Mouse (Mus musculus) hematopoietic stem cell, adult 5-6 weeks (primary cell): Measurements from ENCODE around the gene Krt81. TPM values are rescaled to one million over a fixed set of nuclear protein-coding genes. Genes with fewer than 3 reads are reported as not detected.

ENCODE experiments used
- ATAC-seq, 2 experiments: fragments of 125-278 bp in 1 of 2; replicated peaks in 1 of 2; 2 replicates each; pipeline ENCODE4 v1.8.0; 2016 to 2017; ENCODE audit warnings: inconsistent platforms in 2 of 2, mild to moderate bottlenecking in 2 of 2, moderate number of reproducible peaks in 2 of 2, low read depth in 1 of 2, moderate TSS enrichment in 1 of 2; ENCODE audit not compliant: low FRiP score in 2 of 2, poor library complexity in 2 of 2, severe bottlenecking in 2 of 2, insufficient read depth in 1 of 2, low TSS enrichment in 1 of 2
- total RNA-seq: library from RNA; stranded (forward); fragments of 172-1452, 232-1000 nt; gene quantifications from 2 replicates; pipeline ENCODE4 v1.2.3, GENCODE M21; 2017

The Krt81 gene
- total RNA-seq, 1 experiment from 2014 or later, result not detected

- ATAC-seq, result no peak
Observed at GRCm38 (mm10) chr15:101459283-101459682, 4.3 kb downstream of the Krt81 start.

DNA sequence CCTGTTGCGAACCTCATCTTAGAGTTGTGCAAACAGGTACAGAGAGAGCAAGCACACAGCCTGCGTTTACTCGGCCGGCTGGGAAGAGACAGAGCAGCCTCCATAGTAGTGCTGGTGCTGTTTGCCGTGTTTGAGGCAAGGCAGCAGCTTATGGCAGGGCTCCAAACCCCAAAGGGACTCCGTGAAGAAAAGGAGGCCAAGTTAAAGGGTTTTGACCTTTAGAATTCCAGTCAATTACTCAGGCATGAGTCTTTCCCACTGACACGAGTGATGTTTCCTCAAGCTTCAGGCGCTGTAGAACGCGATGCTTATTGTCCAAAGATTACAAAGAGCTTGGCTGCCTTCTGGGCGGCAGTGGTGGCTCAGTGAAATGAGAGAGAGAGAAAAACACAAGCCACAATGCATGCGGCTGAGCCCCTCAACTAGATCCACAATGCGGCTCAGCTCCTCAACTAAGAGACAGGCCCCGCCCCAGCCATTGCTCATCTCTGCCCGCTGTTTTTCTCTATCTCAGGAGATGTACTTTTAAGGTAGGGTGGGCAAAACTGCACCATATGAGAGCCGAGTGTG is 5.1 kb downstream of the Krt81 start:
- no peak for ATAC-seq

DNA sequence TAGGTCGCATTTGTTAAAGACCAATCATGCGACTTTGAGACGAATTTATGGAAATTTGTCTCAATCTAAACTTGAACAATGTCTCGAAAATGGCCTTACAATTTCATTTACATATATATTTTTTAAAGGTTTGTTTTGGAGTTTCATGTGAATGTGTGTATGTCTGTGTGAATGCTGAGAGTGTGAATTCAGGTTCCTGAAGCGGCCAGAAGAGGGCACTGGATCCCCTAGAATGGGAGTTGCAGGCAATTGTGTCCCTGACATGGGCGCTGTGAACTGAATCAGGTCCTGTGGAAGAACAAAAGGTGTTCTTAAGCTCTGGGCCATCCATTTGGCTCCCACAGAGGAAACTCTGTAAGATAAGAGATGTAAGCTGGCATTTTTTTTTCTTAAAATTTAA is 7.7 kb downstream of the Krt81 start:
- ATAC-seq, result no peak

- no peak for ATAC-seq
Observed at GRCm38 (mm10) chr15:101455292-101455691, 8.3 kb downstream of the Krt81 start.

DNA sequence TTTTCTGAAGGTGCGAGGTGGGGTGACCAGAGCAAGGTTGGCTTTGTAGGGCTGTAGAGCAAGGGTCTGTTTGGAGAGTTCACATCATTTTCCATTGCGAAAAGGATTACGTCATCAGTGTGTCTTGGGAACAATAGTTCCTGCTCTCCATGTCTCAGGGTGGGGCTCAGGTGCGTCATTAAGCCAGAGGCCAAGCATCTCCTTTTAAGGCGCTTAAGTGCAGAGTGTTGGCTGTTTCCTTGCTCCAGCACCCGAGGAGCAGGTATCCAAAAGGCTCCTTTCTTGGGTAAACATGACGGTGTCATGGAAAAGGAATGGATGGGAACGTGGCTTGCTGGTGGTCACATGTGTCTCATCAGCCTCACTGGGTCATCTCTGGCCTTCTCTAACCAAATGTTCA is 8.8 kb downstream of the Krt81 start:
- no peak for ATAC-seq

DNA sequence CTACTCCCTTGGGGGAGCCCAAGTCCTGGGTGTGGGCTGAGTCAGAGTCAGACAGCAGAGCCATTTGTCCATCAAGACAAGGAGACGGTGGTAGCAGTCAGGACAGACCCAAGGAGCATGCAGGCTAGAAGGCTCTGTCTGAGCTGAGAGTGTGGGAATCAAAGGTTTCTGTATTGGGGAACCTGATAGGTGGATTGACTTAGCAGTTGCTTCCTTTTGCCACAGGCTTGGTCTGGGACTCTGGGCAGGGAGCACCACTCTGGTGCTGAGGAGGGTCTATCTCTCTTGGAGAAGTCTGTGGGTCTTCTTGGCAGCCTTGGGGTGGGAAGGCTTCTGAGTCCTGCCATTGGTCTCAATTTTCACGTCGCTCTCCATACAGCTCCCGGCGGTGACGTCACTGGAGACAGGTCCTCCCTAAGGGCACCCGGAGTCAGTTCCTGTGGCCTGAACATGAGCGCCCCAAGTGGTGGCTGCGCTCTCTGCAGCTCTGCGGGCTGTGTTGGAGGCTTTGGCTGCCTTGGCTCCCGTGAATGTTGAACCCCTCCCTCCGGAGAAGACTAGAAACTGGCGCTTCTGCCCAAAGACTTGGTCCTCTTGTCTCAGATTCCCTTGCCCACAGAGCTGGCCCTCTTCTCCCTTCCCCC is 10.3 kb downstream of the Krt81 start:
- peak; percentile 85 to 92 for ATAC-seq

GRCm38 (mm10) chr15:101447444-101447843 is 16.1 kb downstream of the Krt81 start, which contains the start of gene Krt88:
Krt88 (plus strand) TSS chr15:101447744.
- no peak for ATAC-seq

DNA sequence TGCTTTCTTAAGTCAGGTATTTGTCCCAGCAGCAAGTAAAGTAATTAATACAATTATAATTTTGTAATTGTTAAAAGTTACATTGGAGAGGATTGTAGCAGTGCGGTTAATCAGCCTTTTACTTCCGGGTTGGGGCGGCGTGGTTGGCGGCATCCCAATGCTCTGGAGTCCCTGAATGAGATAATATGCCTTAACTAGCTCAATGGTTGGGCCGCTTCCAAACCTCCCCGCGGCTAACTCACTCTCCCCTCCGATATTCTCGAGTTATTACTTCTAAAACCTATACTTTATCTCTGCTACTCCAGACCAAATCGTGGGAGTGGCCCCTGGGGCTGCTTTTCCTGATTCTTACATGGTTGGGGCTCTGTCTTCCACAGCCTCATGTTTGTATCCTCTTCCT is 17.0 kb downstream of the Krt81 start:
- ATAC-seq, result no peak

- no peak for ATAC-seq
Observed at GRCm38 (mm10) chr15:101440837-101441236, 22.7 kb downstream of the Krt81 start.

DNA sequence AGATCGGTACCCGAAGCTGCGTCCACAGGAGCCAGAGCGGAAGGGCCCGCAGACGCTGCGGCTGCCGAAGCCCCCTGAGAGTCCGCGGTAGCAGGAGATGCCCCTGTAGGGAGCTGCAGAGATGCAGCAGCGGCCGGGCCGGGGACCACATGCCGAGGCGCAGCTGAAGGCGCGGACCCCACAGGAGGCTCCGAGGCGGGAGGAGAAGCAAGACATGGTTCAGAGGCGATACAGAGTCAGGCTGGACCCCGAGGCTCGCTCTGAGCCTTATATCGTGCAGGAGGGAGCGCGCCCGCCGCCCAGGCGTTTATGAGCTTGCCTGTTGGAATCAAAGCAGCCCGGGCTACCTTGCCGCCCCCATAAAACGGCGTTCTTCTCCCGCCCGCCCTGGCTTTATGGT is 25.0 kb downstream of the Krt81 start, which contains the start of gene Krt87:
Gene Krt87, minus strand, starts transcription at position 250 of the 400 bp plus-strand sequence.
- no peak for ATAC-seq

- ATAC-seq, result 0 out of 4 replicates have a peak, but pooled peaks of 1 of the 2 experiments have one; percentile 22
Observed at GRCm38 (mm10) chr15:101436611-101437010, 26.9 kb downstream of the Krt81 start.

- no peak for ATAC-seq
Observed at GRCm38 (mm10) chr15:101424914-101425313, 38.6 kb downstream of the Krt81 start.

- no peak for ATAC-seq
Observed at GRCm38 (mm10) chr15:101420903-101421302, 42.6 kb downstream of the Krt81 start.

DNA sequence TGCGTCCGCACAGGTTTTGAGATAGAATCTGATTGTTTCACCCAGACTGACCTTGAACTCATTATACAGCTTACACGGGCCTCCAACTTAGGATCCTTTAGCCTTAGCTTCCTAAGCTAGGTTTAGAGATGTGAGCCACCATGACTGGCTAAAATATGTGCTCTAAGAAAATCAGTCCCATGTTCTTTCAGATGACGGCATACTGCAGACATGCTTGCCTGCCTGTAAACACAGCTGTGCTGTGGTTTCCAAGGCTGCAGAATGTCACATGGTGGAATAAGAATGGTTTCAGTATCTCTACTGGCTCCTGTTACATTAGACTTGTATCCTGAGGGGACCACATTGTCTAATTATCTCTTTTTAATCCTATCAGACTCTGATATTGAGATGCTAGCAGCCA is 44.6 kb downstream of the Krt81 start:
- no peak for ATAC-seq

DNA sequence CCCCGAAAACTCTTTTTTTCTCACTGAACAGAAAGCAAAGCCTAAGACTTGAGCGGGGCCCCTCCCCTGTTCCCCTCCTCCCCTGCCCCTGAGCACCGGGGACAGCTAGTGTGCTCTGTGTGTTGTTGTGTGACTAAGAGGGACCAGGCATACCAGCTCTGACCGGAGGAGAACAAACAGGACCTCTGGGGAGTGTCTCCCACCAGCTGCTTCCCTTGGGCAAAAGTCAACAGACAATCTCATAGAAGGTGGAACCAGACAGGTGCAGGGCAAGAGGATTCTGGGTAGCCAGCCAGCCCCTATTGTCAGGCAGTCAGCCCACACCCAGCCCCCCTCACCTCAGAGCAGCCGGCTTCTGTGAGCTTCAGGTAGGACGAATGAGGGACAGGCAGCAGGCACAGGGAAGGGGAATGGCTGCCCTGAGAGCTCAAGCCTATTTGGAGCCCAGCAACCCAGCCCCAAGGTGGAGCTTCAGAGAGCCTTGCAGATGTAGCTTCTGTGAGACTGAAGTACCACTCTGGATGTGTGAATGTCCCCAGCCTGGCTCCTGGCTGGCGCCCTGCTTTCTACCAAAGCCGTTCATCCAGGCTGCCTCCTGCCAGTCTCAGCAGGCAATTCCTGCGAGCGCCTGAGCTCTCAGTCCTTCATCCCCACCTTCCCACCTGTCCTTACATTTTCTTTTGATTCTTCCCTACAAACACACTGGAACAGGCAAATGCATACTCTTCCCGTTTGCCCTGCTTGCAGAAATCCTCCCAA is 48.6 kb downstream of the Krt81 start:
- no peak for ATAC-seq

DNA sequence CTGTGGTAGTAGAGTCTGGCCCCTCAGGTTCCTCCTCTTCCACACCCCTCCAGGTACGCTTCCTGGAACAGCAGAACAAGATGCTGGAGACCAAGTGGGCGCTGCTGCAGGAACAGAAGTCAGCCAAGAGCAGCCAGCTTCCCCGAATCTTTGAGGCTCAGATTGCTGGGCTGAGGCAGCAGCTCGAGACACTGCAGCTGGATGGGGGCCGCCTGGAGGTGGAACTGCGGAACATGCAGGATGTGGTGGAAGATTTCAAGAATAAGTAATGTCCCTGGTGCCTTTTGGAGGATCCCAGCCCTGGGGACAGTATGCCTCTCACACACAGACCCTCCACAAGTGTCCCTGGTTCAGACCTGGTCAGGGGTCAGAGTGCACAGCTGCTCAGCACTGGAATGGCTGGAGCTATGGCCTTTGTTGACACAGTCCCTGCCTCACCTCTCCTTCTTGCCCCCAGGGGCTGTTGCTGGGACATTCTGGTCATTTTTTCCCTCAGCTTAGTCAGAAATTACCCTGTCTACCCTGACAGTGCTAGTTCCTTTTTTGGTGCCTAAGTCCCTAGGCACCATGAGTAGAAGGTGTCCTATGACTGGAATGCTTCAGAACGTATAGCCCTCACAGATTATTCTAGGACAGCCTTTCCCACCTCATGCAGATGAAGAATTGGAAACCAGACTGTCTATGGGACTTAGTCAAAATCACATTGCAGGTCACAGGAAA is 49.5 kb downstream of the Krt81 start:
- ATAC-seq, result no peak

DNA sequence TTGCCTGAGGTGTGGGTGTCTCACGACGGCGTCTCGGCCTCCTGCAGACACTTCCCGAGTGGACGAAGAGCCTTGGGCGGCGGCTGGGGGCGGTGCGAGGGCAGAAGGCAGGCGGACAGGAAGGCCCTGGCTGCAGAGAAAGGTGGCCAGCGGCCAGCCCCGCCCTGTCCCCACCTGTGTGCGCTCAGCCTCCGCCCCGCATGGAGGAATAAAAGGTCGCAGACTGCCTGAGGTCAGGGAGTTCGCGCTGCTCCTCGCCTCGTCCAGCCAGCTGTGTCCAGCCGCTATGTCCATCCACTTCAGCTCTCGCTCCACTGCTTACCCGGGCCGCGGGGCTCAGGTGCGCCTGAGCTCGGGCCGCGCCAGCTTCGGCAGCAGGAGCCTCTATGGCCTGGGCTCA is 51.4 kb downstream of the Krt81 start:
- ATAC-seq, result no peak

DNA sequence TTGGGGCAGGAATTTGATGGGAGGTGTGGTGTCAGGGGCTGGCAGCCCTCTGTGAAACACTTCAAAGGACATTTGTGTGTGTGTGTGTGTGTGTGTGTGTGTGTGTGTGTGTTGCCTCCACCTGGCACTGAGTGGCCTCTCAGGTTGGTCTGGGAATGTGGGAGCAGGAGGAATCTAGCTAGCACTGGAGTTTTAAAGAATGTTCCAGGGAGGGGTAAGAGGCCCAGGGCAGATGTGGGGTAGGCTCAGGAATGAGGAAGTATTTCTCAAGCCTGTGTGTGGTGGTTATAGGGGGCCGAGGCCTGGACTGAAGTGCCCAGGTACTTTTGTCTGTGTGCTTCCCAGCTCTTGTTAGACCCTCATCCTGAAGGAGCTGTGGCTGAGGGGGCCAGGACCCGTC is 52.8 kb downstream of the Krt81 start, which contains the start of gene Krt7:
Gene Krt7, plus strand, starts transcription at position 269 of the 400 bp plus-strand sequence.
- ATAC-seq, result peak; percentile 74 to 80
